Mouse (Mus musculus) heart, postnatal 10 days (tissue): ENCODE measurements around the gene Caln1. TPM values are rescaled to one million over a fixed set of nuclear protein-coding genes. Genes with fewer than 3 reads are reported as not detected.

Experiments used
- DNase-seq, 2 experiments: peaks; one replicate each; pipeline ENCODE4 v3.0.0; 2021
- intact Hi-C: fragments of 180-260 bp; cut with DNase I; formaldehyde crosslinking; loops from one replicate; pipeline ENCODE4 v1.15.1; 2025
- total RNA-seq, 2 experiments: library from RNA; stranded (reverse); gene quantifications; 2 replicates each; pipeline ENCODE4 v1.2.3; 2021

The Caln1 gene
- total RNA-seq, 2 experiments from 2014 or later, result 0.05 TPM; not detected in 1

DNA sequence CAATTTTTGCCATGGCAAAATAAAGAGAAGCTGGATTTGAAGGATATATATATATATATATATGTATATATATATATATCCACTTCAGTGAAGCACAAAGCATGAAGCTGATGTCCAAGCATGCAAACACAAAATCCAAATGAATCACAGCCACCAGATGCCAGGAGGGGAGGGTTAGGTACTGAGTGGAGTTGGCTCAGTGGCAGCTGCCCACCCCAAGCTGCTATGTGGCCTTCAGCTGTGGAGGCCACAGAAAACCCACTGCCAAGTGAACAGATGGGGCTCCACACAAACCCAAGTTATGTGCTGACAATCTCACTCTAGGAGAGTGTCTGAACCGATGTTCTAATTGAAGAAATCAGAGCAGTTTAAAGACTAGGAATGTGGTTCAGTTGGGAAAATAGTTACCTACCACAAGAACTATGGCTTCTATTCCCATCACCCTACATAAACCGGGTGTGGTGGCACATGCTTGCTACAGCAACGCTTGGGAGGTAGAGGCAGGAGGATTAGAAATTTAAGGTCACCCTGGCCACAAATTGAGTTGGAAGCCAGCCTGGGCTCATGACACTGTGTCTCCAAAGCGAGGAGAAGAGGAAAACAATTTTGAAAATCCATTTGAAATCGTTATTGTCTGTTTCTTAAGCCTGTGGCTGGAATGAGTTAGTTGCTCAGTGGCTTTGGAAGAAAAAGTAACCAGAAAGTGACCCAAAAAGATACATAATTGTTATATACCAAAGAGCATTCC is 316.8 kb downstream of the Caln1 start:
- DNase-seq, result no peak
- intact Hi-C loops, result no loop called here

DNA sequence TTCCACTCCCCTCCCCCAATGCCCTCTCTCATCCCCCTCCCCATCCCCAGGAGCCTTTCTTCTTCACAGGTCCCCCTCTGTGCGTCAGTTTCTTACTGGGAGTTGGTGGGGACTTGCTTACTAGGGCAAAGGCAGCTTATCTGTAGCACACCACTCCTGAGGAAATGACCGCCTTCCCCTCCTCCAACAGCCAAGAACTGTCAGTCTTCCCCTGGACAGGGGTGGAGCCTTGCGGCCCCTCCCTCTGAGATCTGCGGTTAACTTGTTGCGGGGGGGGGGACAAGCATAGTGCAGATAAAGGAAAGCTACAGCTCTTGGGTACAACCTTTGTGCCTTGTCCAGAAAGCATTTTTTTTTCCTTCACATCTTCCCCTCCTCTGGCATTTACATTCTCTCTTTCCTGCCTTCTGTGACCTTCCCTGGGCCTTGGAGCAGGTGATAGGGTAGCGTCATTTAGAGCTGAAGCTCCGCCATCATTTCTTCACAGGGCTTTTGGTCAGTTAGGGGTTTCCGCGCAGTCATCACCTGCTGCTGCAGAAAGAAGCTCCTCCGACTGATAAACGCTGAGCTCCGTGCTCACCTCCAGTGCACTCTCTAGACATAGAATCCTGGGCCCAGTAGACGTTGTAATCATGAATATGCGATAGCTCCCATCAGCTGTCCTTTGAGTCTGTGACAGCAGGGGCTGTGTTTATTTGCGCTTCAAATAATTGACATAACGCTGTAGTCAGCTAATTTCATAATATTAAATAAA is 319.3 kb downstream of the Caln1 start:
- intact Hi-C loops, result no loop called here
- DNase-seq, result no peak

DNA sequence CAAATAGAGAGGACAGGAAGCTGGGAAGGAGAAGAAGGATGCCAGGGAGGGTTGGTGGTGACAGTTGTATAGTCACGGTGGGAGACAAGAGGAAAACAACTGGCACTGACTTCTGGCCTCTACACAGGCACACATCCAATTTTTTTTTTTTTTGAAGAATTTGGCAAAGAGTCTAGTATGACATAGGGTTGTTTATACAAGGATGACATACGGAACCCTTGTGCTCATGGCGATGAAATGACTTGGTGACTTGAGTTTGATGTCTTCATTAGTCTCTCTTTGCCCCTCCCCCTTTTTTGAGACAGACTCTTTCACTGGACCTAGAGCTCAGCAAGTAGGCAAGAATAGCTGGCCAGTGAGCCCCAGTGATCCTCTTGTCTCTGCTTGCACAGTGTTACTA is 322.1 kb downstream of the Caln1 start:
- DNase-seq, result no peak
- intact Hi-C loops, result no loop called here

- intact Hi-C loops, result no loop called here
- DNase-seq, result no peak
Measured at GRCm38 (mm10) chr5:130699476-130699875, 330.2 kb downstream of the Caln1 start.

DNA sequence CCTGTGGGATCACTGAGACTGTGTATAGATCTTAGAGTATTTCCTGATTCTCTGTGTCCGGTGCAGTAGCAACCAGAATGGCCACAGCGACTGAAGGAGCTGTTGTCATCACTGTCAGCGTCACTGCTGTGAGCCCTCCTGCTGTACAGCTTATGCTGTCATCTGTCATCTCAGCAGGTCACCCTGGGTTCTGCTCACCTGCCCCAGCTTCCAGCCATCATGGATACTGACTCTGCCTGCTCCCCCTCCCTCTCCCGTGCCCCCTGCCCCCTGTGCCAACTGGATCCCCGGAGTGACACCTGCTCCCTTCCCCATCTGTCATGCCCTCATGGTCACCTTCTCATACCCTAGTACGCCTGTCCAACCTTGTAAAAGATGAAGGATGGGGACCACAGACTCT is 332.5 kb downstream of the Caln1 start:
- no peak for DNase-seq
- intact Hi-C loops, result no loop called here

DNA sequence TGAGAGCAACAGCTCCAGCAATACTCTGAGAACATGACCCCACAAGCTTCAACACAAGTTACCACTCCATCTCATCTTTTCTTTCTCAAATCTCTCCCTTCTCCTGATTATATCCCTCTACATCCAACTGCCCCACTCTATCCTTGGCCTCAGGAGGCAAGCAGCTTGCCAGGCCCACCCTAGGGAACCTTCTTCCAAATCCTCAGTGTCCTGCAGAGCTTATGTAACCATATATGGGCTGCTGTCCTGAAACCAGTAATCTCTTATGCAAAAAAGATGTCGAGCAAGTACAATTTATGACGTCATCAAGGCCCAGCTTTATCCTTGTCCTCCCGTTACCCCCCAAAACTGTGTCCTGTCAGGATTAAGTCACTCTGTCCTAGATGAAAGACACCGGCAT is 333.1 kb downstream of the Caln1 start:
- DNase-seq, result no peak
- intact Hi-C loops, result no loop called here

DNA sequence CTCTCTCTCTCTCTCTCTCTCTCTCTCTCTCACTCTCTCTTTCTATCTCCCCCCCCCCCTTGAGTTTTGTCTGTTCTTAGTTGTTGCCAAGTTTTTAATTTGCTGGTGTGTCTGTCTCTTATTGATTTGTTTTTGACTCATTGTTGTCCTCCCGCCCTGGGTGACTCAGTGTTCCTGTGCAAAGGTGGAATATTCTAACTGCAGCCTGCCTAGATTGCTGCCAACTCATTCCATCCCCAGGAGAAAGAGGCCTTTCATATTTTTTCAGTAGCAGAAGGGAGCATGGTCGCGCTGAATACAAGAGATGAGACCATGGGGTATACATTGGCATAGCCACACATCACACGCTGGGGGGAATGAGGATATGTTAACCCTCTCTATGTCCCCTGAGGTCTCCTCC is 335.6 kb downstream of the Caln1 start:
- DNase-seq, result no peak
- intact Hi-C loops, result no loop called here

DNA sequence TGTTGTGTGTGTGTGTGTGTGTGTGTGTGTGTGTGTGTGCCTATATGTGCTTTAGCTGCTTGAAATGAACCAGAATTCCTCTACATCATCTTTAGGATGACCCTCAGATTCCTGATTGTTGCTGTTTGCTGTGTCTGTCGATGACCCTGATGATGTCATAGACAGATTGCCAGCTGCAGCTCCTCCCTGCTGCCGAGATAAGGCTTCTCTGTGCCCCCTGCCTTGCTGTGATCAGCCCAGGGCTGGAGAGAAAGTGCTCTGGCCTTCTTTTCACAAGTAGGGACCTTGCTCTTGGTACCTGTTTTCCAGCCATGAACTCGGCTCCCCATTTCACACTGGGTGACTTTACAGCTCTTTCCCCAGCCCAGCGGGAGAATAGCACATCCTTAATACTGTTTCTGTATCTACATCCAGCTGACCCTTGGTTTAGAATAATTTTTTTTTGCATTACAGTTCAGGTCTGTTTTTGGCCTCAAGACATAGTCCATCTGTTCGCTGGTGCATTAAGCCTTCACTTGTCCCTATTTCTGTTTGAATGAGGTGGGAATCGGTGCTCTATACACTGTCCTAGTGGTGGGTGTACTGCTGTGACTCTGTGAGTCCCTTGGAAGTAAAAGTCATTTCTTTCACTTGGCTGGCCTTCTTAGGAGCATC is 337.1 kb downstream of the Caln1 start:
- DNase-seq, result no peak
- intact Hi-C loops, result no loop called here

DNA sequence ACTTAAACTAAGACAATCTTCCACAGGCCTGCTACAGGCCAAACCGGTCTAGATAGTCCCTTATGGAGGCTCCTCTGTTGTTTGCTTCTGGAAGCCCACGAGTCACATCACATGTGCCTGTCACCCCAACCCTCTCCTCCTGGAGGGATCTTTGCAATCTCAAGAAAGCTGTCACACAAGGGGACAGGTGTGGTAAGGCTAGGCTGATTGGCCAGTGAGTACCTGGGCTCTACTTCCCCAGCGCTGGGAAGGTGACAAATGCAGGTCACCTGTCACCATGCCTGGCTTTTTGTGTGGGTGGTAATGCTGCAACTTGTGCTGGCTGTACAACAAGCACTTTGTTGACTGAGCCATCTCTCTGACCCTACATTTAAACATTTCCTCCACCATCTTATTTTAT is 338.5 kb downstream of the Caln1 start:
- intact Hi-C loops, result no loop called here
- DNase-seq, result no peak

- DNase-seq, result no peak
- intact Hi-C loops, result no loop called here
Measured at GRCm38 (mm10) chr5:130708616-130709015, 339.4 kb downstream of the Caln1 start.

DNA sequence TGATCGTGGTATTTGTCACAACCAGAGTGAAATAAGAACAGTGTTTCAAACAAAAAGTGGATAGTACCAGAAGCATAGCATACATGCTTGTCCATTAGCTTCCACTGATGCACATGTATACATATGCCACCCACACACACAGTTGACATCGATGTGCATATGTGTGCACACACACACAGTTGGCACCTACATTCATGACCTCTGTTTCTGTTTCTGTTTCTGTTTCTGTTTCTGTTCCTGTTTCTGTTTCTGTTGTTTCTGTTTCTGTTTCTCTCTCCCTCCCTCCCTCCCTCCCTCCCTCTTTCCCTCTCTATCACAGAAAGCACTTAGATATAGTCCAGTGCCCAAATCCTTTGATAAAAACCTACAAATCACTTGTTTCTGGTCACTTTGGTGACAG is 342.4 kb downstream of the Caln1 start:
- intact Hi-C loops, result no loop called here

DNA sequence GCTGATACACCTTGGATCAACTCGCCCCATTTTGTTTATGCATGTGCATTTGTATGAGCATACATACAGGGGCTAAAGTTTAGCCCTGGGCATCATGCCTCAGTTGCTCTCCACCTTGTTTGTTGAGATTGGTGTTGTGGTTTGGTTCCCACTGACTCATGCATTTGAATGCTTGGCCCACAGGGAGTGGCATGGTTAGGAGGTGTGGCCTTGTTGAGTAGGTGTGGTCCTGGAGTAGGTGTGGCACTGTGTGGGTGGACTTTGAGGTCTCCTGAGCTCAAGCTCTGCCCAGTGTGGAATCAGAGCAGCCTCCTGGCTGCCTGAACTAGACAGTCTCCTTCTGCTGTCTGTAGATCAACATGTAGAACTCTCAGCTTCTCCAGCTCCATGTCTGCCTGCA is 343.0 kb downstream of the Caln1 start:
- intact Hi-C loops, result no loop called here
- DNase-seq, result no peak

More for the DNA sequence above, 342.4 kb downstream of the Caln1 start:
- DNase-seq, result no peak

GRCm38 (mm10) chr5:130715181-130715580 is 345.9 kb downstream of the Caln1 start:
- DNase-seq, result no peak
- intact Hi-C loops, result no loop called here

- intact Hi-C loops, result no loop called here
- no peak for DNase-seq
Measured at GRCm38 (mm10) chr5:130718385-130718784, 349.1 kb downstream of the Caln1 start.

- intact Hi-C loops, result no loop called here
- DNase-seq, result no peak
Measured at GRCm38 (mm10) chr5:130742171-130742570, 372.9 kb downstream of the Caln1 start.

- no peak for DNase-seq
- intact Hi-C loops, result no loop called here
Measured at GRCm38 (mm10) chr5:130757517-130757916, 388.3 kb downstream of the Caln1 start.

GRCm38 (mm10) chr5:130765784-130766183 is 396.5 kb downstream of the Caln1 start:
- DNase-seq, result no peak
- intact Hi-C loops, result no loop called here

- no peak for DNase-seq
- intact Hi-C loops, result no loop called here
Measured at GRCm38 (mm10) chr5:130771061-130771741, 401.9 kb downstream of the Caln1 start.

DNA sequence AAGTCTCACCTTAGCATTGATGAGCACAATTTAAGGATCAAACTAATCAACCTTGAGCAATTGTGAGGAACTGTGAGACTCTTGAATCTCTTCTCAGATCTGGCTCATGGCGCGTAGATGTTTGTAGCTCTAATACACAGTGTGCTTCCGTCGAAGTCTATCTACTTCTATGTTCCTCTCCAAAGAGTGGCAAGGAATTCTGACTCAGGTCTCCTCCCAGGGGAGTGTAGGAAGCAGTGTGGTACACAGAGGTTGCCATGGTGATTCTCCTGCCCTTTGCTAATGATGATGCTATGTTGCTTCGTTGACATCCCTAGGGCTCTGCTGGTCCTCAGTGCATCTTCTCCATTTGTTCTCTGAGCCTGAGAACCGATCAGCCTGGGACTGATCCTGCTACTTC is 403.2 kb downstream of the Caln1 start:
- intact Hi-C loops, result no loop called here
- DNase-seq, result no peak

GRCm38 (mm10) chr5:130774946-130775345 is 405.7 kb downstream of the Caln1 start:
- intact Hi-C loops, result no loop called here
- no peak for DNase-seq

GRCm38 (mm10) chr5:130792755-130793452 is 423.6 kb downstream of the Caln1 start:
- DNase-seq, result peak; percentile 2
- intact Hi-C loops, result no loop called here
